Mouse (Mus musculus) neural tube, embryonic 15.5 days (tissue): ENCODE measurements around the gene Sypl. TPM values are rescaled to one million over a fixed set of nuclear protein-coding genes. Genes with fewer than 3 reads are reported as not detected.

Experiments
- ATAC-seq: fragments of 200-750 bp; cut with Nextera tagmentation; 2 replicates; pipeline ENCODE4 v1.8.0; 2017; ENCODE audit warnings: mild to moderate bottlenecking, moderate TSS enrichment, moderate library complexity; ENCODE audit not compliant: low FRiP score
- H3K27ac ChIP-seq: fragments of 300-500 bp; sonication (generic); replicated peaks from 2 replicates; pipeline ENCODE4 v1.5.1; 2015; ENCODE audit warnings: mild to moderate bottlenecking, inconsistent platforms
- H3K27me3 ChIP-seq: fragments of 300-500 bp; sonication (generic); replicated peaks from 2 replicates; pipeline ENCODE4 v1.6.1; 2015; ENCODE audit warnings: inconsistent platforms
- H3K36me3 ChIP-seq: fragments of 300-500 bp; sonication (generic); 2 replicates; pipeline ENCODE4 v1.6.1; 2015; ENCODE audit warnings: inconsistent platforms
- H3K4me1 ChIP-seq: fragments of 300-500 bp; sonication (generic); 2 replicates; pipeline ENCODE4 v1.6.1; 2015; ENCODE audit warnings: inconsistent platforms
- H3K4me2 ChIP-seq: fragments of 300-500 bp; sonication (generic); 2 replicates; pipeline ENCODE4 v1.6.1; 2015; ENCODE audit warnings: inconsistent platforms, mild to moderate bottlenecking, moderate library complexity
- H3K4me3 ChIP-seq: fragments of 300-500 bp; sonication (generic); replicated peaks from 2 replicates; pipeline ENCODE4 v1.5.1; 2015; ENCODE audit warnings: mild to moderate bottlenecking, inconsistent platforms
- H3K9ac ChIP-seq: fragments of 300-500 bp; sonication (generic); replicated peaks from 2 replicates; pipeline ENCODE4 v1.6.1; 2015; ENCODE audit warnings: mild to moderate bottlenecking, inconsistent platforms
- H3K9me3 ChIP-seq: fragments of 300-500 bp; sonication (generic); replicated peaks from 2 replicates; pipeline ENCODE4 v1.6.1; 2016; ENCODE audit warnings: inconsistent platforms
- WGBS: fragments of 180-500 bp; shearing (Covaris S2); methylation state at CpG from one replicate; pipeline ENCODE4 v1.1.7; 2015; ENCODE audit warnings: mixed read lengths; 5-methylcytosine and 5-hydroxymethylcytosine counted together
- polyA plus RNA-seq: library from polyadenylated mRNA; unstranded; fragments of >200 nt; fragmentation: Nextera tagmentation; extraction: Ambion mirVana; gene quantifications from 2 replicates; pipeline ENCODE4 v1.2.1, GENCODE M21; 2015

The Sypl gene
- polyA plus RNA-seq, 1 experiment from 2014 or later = 39.2 TPM

- ATAC-seq = no peak
These were observed 54.8 kb downstream of the Sypl start for GRCm38 (mm10) chr12:33008305-33009110.

GRCm38 (mm10) chr12:33009206-33009966 is 55.7 kb downstream of the Sypl start:
- Histone ChIP-seq H3K4me3 (no peak overlapping the region), H3K4me2 (no peak overlapping the region), H3K9me3 (no peaks in the 10 kb centered on the region), H3K4me1 (no peaks in the 10 kb centered on the region), H3K27ac (no peak overlapping the region), H3K36me3 (no peaks in the 10 kb centered on the region), H3K9ac (no peak overlapping the region), H3K27me3 (no peaks in the 10 kb centered on the region)
- 82% methylated on average over 6 of the region's 6 CpGs for WGBS
- ATAC-seq = no peak

More at GRCm38 (mm10) chr12:33008305-33009110, 54.8 kb downstream of the Sypl start:
- Histone ChIP-seq H3K4me1 (no peaks in the 10 kb centered on the region), H3K9me3 (no peaks in the 10 kb centered on the region), H3K36me3 (no peaks in the 10 kb centered on the region), H3K4me2 (no peak overlapping the region), H3K4me3 (no peak overlapping the region), H3K27ac (no peak overlapping the region), H3K27me3 (no peaks in the 10 kb centered on the region), H3K9ac (no peak overlapping the region)
- 61% methylated on average over 7 of the region's 7 CpGs for WGBS

- ATAC-seq = no peak
- WGBS = 44% methylated on average over 3 of the region's 3 CpGs
- no peak overlapping the region for H3K4me3 ChIP-seq
- H3K9me3 ChIP-seq = no peaks in the 10 kb centered on the region
- no peaks in the 10 kb centered on the region for H3K27me3 ChIP-seq
- no peaks in the 10 kb centered on the region for H3K36me3 ChIP-seq
- H3K9ac ChIP-seq = no peak overlapping the region
- H3K4me2 ChIP-seq = no peak overlapping the region
- no peaks in the 10 kb centered on the region for H3K4me1 ChIP-seq
- no peak overlapping the region for H3K27ac ChIP-seq
These were observed 56.3 kb downstream of the Sypl start for GRCm38 (mm10) chr12:33010026-33010425.

- 28% methylated on average over 7 of the region's 7 CpGs for WGBS
- no peaks in the 10 kb centered on the region for H3K4me1 ChIP-seq
- no peak overlapping the region for H3K9ac ChIP-seq
- no peaks in the 10 kb centered on the region for H3K36me3 ChIP-seq
- H3K27ac ChIP-seq = no peak overlapping the region
- no peak overlapping the region for H3K4me3 ChIP-seq
- H3K4me2 ChIP-seq = no peak overlapping the region
- H3K27me3 ChIP-seq = no peaks in the 10 kb centered on the region
- no peaks in the 10 kb centered on the region for H3K9me3 ChIP-seq
- ATAC-seq = no peak
These were observed 60.5 kb downstream of the Sypl start for GRCm38 (mm10) chr12:33014050-33014796.

- Histone ChIP-seq H3K27ac (no peak overlapping the region), H3K9me3 (no peaks in the 10 kb centered on the region), H3K4me2 (no peak overlapping the region), H3K4me3 (no peak overlapping the region), H3K36me3 (no peaks in the 10 kb centered on the region), H3K27me3 (no peaks in the 10 kb centered on the region), H3K4me1 (no peaks in the 10 kb centered on the region), H3K9ac (no peak overlapping the region)
- WGBS = 89% methylated on average over 1 of the region's 1 CpGs
- no peak for ATAC-seq
These were observed 61.4 kb downstream of the Sypl start for GRCm38 (mm10) chr12:33015103-33015502.

- Histone ChIP-seq H3K4me2 (no peak overlapping the region), H3K4me1 (no peaks in the 10 kb centered on the region), H3K9me3 (no peaks in the 10 kb centered on the region), H3K9ac (no peak overlapping the region), H3K27me3 (no peaks in the 10 kb centered on the region), H3K27ac (no peak overlapping the region), H3K4me3 (no peak overlapping the region), H3K36me3 (no peaks in the 10 kb centered on the region)
- 71% methylated on average over 7 of the region's 7 CpGs for WGBS
- no peak for ATAC-seq
These were observed 63.4 kb downstream of the Sypl start for GRCm38 (mm10) chr12:33016824-33017705.

GRCm38 (mm10) chr12:33018601-33019000 is 64.9 kb downstream of the Sypl start:
- Histone ChIP-seq H3K27ac (no peak overlapping the region), H3K36me3 (no peaks in the 10 kb centered on the region), H3K9me3 (no peaks in the 10 kb centered on the region), H3K27me3 (peaks cover 4% of the 10 kb centered on the region), H3K4me2 (no peak overlapping the region), H3K4me1 (no peaks in the 10 kb centered on the region), H3K4me3 (no peak overlapping the region), H3K9ac (no peak overlapping the region)
- no peak for ATAC-seq
- 66% methylated on average over 4 of the region's 4 CpGs for WGBS

- Histone ChIP-seq H3K4me1 (0 out of 2 replicates have a peak, but pooled peaks cover 2% of the 10 kb centered on the region), H3K27me3 (peaks cover 6% of the 10 kb centered on the region), H3K9ac (no peak overlapping the region), H3K4me2 (no peak overlapping the region), H3K9me3 (no peaks in the 10 kb centered on the region), H3K27ac (no peak overlapping the region), H3K36me3 (no peaks in the 10 kb centered on the region), H3K4me3 (no peak overlapping the region)
- no peak for ATAC-seq
- 85% methylated on average over 6 of the region's 6 CpGs for WGBS
These were observed 66.3 kb downstream of the Sypl start for GRCm38 (mm10) chr12:33020011-33020410.

GRCm38 (mm10) chr12:33021140-33021539 is 67.4 kb downstream of the Sypl start:
- H3K27ac ChIP-seq = no peak overlapping the region
- no peaks in the 10 kb centered on the region for H3K36me3 ChIP-seq
- no peaks in the 10 kb centered on the region for H3K9me3 ChIP-seq
- no peak overlapping the region for H3K4me3 ChIP-seq
- ATAC-seq = no peak
- H3K9ac ChIP-seq = no peak overlapping the region
- 0 out of 2 replicates have a peak, but pooled peaks cover 2% of the 10 kb centered on the region for H3K4me1 ChIP-seq
- no peak overlapping the region for H3K4me2 ChIP-seq
- peaks cover 8% of the 10 kb centered on the region for H3K27me3 ChIP-seq
- WGBS = 89% methylated on average over 9 of the region's 9 CpGs

- Histone ChIP-seq H3K36me3 (no peaks in the 10 kb centered on the region), H3K9me3 (no peaks in the 10 kb centered on the region), H3K27ac (no peak overlapping the region), H3K9ac (no peak overlapping the region), H3K4me3 (no peak overlapping the region), H3K27me3 (peaks cover 11% of the 10 kb centered on the region), H3K4me1 (0 out of 2 replicates have a peak, but pooled peaks cover 2% of the 10 kb centered on the region), H3K4me2 (no peak overlapping the region)
- no peak for ATAC-seq
- 93% methylated on average over 4 of the region's 4 CpGs for WGBS
These were observed 68.1 kb downstream of the Sypl start for GRCm38 (mm10) chr12:33021751-33022150.

- Histone ChIP-seq H3K9me3 (no peaks in the 10 kb centered on the region), H3K4me3 (no peak overlapping the region), H3K9ac (no peak overlapping the region), H3K36me3 (no peaks in the 10 kb centered on the region), H3K27ac (no peak overlapping the region), H3K4me2 (no peak overlapping the region), H3K4me1 (peaks cover 19% of the 10 kb centered on the region), H3K27me3 (peaks cover 16% of the 10 kb centered on the region)
- ATAC-seq = no peak
- 77% methylated on average over 6 of the region's 6 CpGs for WGBS
These were observed 70.8 kb downstream of the Sypl start for GRCm38 (mm10) chr12:33024524-33024923.
